Mouse (Mus musculus) midbrain, embryonic 16.5 days (tissue): ENCODE measurements around the gene Il6ra. TPM values are rescaled to one million over a fixed set of nuclear protein-coding genes. Genes with fewer than 3 reads are reported as not detected.
"Not testable (repeated sequence)": the region's sequence is repeated elsewhere in the genome, so short reads cannot be mapped to it uniquely, and the experiment has no call there.

Source experiments
- ATAC-seq: fragments of 200-750 bp; cut with Nextera tagmentation; 2 replicates; pipeline ENCODE4 v1.8.0; 2017; ENCODE audit warnings: moderate TSS enrichment
- H3K27ac ChIP-seq: fragments of 300-500 bp; sonication (generic); 2 replicates; pipeline ENCODE4 v1.5.1; 2014; ENCODE audit warnings: mild to moderate bottlenecking, low read length, mixed read lengths
- H3K27me3 ChIP-seq: fragments of 300-500 bp; sonication (generic); 2 replicates; pipeline ENCODE4 v1.6.1; 2014; ENCODE audit warnings: low read depth, low read length, mixed read lengths; ENCODE audit not compliant: control insufficient read depth, insufficient read depth
- H3K36me3 ChIP-seq: fragments of 300-500 bp; sonication (generic); 2 replicates; pipeline ENCODE4 v1.6.1; 2014; ENCODE audit warnings: mild to moderate bottlenecking, low read length, moderate library complexity, mixed read lengths; ENCODE audit not compliant: control insufficient read depth, insufficient read depth
- H3K4me1 ChIP-seq: fragments of 300-500 bp; sonication (generic); 2 replicates; pipeline ENCODE4 v1.6.1; 2014; ENCODE audit warnings: mild to moderate bottlenecking, low read length, mixed read lengths; ENCODE audit not compliant: control insufficient read depth, insufficient read depth
- H3K4me2 ChIP-seq: fragments of 300-500 bp; sonication (generic); 2 replicates; pipeline ENCODE4 v1.6.1; 2014; ENCODE audit warnings: mild to moderate bottlenecking, low read length, mixed read lengths
- H3K4me3 ChIP-seq: fragments of 300-500 bp; sonication (generic); 2 replicates; pipeline ENCODE4 v1.5.1; 2014; ENCODE audit warnings: low read depth, mild to moderate bottlenecking, low read length, moderate library complexity, mixed read lengths
- H3K9ac ChIP-seq: fragments of 300-500 bp; sonication (generic); 2 replicates; pipeline ENCODE4 v1.6.1; 2014; ENCODE audit warnings: low read depth, low read length, mixed read lengths
- H3K9me3 ChIP-seq: fragments of 300-500 bp; sonication (generic); replicated peaks from 2 replicates; pipeline ENCODE4 v1.6.1; 2014; ENCODE audit warnings: mild to moderate bottlenecking, low read length, mixed read lengths; ENCODE audit not compliant: control insufficient read depth, poor library complexity, severe bottlenecking
- WGBS: fragments of 180-500 bp; shearing (Covaris S2); extraction: QIAGEN DNeasy Blood & Tissue Kit; methylation state at CpG from one replicate; pipeline ENCODE4 v1.1.7; 2014; 5-methylcytosine and 5-hydroxymethylcytosine counted together
- polyA plus RNA-seq: library from polyadenylated mRNA; unstranded; fragments of >200 nt; fragmentation: Nextera tagmentation; extraction: Ambion mirVana; gene quantifications from 2 replicates; pipeline ENCODE4 v1.2.1, GENCODE M21; 2015

The Il6ra gene
- polyA plus RNA-seq, 1 experiment from 2014 or later: 0.75 TPM

DNA sequence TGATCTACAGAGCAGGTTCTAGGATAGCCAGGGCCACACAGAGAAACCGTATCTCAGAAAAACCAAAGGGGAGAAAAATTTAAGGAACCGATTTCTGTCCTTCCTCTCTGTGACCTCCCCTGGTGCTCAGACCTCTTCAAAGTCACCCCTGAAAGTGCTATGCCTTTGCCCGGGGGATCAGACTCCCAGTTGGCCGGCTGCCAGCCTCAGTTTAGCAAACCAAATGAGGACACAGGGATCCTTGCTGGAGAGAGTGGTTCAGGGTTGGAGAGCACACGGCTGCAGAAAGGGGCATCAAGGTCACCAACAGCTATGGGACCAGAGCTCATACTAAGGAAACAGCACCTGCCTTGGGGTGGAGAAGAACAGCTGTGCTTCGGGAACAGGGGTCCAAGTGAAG is 48.0 kb downstream of the Il6ra start:
- no peak overlapping the region for H3K4me3 ChIP-seq
- H3K27ac ChIP-seq: no peak overlapping the region
- H3K9ac ChIP-seq: no peak overlapping the region
- H3K27me3 ChIP-seq: no peaks in the 10 kb centered on the region
- no peak overlapping the region for H3K4me2 ChIP-seq
- 43% methylated on average over 6 of the region's 6 CpGs for WGBS
- ATAC-seq: no peak
- no peaks in the 10 kb centered on the region for H3K36me3 ChIP-seq
- H3K9me3 ChIP-seq: no peaks in the 10 kb centered on the region
- peaks cover 8% of the 10 kb centered on the region for H3K4me1 ChIP-seq

DNA sequence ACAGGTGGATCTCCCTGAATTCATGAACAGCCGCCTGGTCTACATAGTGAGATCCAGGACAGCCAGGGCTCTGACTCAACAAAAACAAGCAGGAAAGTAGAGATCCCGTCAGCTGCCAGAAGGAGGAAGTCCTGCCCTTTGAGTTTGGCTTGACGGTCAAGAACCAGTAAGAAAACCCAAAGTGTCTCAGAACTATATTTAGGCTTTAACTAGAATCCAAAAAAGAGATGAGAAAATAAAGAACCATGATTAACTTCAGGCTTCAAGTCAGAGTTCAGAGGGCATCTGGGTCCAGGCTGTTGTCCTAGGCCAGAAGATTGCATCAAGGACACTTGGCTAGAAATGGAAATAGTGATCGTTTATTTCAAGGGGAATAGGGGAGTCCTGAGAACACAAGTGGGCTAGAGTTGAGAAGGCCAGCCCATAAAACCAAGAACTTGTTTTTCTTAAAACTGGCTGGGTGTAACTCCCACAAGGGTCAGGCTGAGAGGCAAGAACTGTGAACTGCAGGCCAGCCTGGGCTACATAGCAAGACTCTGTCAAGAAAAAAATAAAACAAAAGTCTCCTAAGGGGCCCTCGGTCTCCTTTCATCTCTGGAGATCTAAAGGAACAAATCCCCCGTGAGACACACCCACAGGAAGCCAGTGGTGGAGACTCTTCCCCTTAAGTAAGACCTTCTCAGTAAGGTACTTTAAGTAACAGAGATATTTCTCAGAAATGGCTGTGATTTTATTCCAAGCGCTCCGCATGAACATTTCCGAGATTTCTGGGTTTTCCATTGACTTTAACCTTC is 49.1 kb downstream of the Il6ra start:
- H3K27me3 ChIP-seq: no peaks in the 10 kb centered on the region

DNA sequence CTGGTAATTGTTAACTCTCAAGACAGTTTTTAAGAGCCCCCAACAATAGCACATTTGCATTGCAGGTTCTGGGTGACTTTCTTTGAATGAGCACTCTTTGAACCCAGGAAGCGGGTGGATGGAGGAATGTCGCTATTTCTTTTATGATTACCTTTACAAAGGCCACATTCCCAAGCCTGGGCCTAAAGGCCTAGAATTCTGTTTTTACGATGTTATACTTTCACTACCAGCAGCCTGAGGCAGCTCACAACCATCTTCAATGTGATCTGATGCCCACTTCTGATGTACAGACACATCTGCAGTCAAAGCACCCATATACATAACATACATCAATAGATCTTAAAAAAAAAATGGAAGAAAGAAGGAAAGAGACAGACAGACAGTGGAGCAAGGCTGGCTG is 49.7 kb downstream of the Il6ra start:
- not testable (repeated sequence) for H3K27me3 ChIP-seq, H3K4me2 ChIP-seq, ATAC-seq, H3K4me3 ChIP-seq, H3K9ac ChIP-seq, H3K9me3 ChIP-seq, H3K4me1 ChIP-seq, H3K27ac ChIP-seq, H3K36me3 ChIP-seq
- 82% methylated on average over 3 of the region's 3 CpGs for WGBS

More for the DNA sequence above, 49.1 kb downstream of the Il6ra start:
- Histone ChIP-seq H3K4me3 (no peak overlapping the region), H3K9me3 (no peaks in the 10 kb centered on the region), H3K9ac (no peak overlapping the region), H3K27ac (no peak overlapping the region), H3K4me1 (peaks cover 8% of the 10 kb centered on the region), H3K4me2 (no peak overlapping the region), H3K36me3 (no peaks in the 10 kb centered on the region)
- no peak for ATAC-seq
- 82% methylated on average over 9 of the region's 9 CpGs for WGBS

DNA sequence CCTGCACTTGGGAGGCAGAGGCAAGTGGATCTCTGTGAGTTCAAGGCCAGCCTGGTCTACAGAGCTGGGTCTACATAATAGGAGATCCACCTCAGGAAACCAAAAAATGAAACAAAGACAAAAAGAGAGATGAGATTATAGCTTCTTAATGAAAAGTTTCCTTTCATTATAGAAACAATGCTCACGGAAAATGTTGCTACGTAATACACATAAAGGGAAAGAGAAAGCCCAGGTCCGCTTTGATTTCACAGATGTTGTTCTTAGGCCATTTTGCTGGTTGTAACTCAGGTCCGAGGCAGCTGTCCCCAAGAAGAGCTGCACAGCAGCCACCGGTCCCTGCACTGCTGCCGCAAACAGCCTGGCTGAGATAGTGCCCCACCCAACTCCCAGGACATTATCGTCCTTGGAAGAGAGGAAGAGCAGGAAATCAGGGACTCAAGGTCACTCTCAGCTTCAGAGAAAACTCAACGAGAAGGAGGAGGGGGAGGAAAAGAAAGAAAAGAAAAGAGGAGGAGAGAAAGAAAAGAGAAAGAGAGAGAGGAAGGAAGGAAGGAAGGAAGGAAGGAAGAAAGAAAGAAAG is 50.7 kb downstream of the Il6ra start:
- Histone ChIP-seq H3K4me3 (no peak overlapping the region), H3K9me3 (no peaks in the 10 kb centered on the region), H3K4me2 (no peak overlapping the region), H3K36me3 (no peaks in the 10 kb centered on the region), H3K4me1 (peaks cover 3% of the 10 kb centered on the region; the same call in 1 of the 2 replicates), H3K27ac (no peak overlapping the region), H3K9ac (no peak overlapping the region), H3K27me3 (no peaks in the 10 kb centered on the region)
- WGBS: 87% methylated on average over 8 of the region's 8 CpGs
- no peak for ATAC-seq

DNA sequence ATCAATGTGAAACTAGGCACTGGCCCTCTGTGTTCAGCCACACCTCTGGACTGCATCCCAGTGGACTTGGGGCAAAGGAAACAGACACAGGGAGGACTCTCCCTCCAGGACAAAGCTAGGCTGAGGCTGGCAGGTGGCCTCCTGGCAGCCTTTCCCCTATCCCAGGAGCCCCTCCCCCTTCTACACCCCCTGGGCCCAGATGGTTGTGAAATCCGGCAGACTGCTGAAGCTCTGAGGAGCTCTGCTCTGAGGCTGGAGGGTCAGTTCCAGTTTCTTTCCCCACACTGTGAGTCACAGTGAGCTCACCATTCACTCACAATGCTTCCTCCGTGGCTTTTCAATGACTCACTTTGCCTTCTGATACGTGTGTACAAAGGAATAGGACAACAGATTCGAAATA is 51.9 kb downstream of the Il6ra start:
- Histone ChIP-seq H3K9ac (peak overlapping the region; percentile 41), H3K36me3 (no peaks in the 10 kb centered on the region), H3K4me2 (no peak overlapping the region), H3K9me3 (no peaks in the 10 kb centered on the region), H3K4me1 (peaks cover 3% of the 10 kb centered on the region; the same call in 1 of the 2 replicates), H3K4me3 (no peak overlapping the region), H3K27ac (no peak overlapping the region), H3K27me3 (no peaks in the 10 kb centered on the region)
- WGBS: 14% methylated on average over 4 of the region's 4 CpGs
- ATAC-seq: no peak

DNA sequence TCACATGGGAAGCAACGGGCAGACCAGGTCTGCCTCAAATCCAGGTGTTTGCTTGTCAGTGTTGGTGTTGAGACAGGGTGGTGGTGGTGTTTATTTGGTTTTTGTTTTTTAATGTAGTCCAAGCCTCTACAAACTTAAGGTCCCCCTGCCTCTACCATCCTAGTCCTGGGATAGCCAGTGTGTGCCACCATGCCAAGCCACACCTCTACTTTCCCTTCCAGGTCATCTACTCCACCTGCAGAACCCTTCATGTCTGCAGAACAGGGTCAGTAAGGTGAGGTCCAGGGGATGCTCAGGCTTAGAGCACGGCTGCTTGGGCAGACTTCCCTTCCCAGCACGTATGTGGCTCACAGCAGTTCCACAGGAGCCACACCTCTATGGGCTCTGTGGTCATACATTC is 52.7 kb downstream of the Il6ra start:
- Histone ChIP-seq H3K9ac (no peak overlapping the region), H3K27ac (no peak overlapping the region), H3K4me3 (no peak overlapping the region), H3K9me3 (no peaks in the 10 kb centered on the region), H3K27me3 (no peaks in the 10 kb centered on the region), H3K36me3 (no peaks in the 10 kb centered on the region), H3K4me1 (peaks cover 3% of the 10 kb centered on the region; the same call in 1 of the 2 replicates), H3K4me2 (no peak overlapping the region)
- WGBS: 80% methylated on average over 3 of the region's 3 CpGs
- ATAC-seq: no peak

DNA sequence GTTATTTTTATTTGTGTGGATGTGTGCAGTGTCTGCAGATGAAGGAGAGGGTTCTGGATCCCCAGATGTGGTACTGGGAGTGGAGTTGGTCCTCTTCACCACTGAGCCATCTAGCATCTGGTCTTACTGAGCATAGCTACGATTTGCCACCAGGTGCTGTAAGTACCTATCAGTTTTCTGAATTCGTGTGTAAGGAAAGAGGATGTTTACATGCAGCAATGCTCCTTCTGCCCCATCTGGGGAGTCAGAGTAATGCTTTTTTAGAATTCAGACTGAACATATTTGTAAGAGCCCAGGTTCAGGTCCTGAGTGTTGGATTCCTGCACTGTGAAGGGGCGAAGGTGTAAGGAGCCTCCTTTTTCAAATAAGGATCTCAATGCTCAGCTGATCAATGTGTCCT is 53.1 kb downstream of the Il6ra start:
- H3K4me2 ChIP-seq: no peak overlapping the region
- H3K36me3 ChIP-seq: no peaks in the 10 kb centered on the region
- no peak overlapping the region for H3K9ac ChIP-seq
- no peaks in the 10 kb centered on the region for H3K27me3 ChIP-seq
- H3K9me3 ChIP-seq: no peaks in the 10 kb centered on the region
- no peak overlapping the region for H3K4me3 ChIP-seq
- H3K27ac ChIP-seq: no peak overlapping the region
- no peak for ATAC-seq
- WGBS: 76% methylated on average over 3 of the region's 3 CpGs
- peaks cover 3% of the 10 kb centered on the region; the same call in 1 of the 2 replicates for H3K4me1 ChIP-seq

DNA sequence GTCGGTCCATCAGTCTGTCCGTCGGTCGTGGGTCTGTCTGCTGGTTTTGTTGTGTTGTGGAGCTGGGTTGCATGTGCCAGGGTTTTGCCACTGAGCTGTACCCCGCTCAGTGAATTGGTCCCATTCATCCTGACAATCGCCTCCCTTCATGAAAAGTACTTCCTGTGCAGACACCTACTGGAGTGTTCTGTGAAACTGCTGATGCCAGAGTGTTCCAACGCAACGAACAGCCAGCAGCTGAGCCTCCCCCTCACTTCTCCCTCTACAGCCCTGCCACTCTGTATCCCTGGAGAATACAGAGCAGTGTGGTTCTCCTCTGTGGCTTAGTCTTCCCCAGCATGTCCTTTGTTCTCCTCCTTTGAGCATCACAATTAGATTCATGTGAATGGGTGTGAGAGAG is 54.1 kb downstream of the Il6ra start:
- no peak overlapping the region for H3K27ac ChIP-seq
- no peaks in the 10 kb centered on the region for H3K9me3 ChIP-seq
- H3K9ac ChIP-seq: no peak overlapping the region
- H3K4me3 ChIP-seq: no peak overlapping the region
- H3K36me3 ChIP-seq: no peaks in the 10 kb centered on the region
- WGBS: 65% methylated on average over 8 of the region's 8 CpGs
- no peaks in the 10 kb centered on the region for H3K27me3 ChIP-seq
- no peak overlapping the region for H3K4me2 ChIP-seq
- peaks cover 3% of the 10 kb centered on the region; the same call in 1 of the 2 replicates for H3K4me1 ChIP-seq
- peak; percentile 45; the same call in 1 of the 2 replicates for ATAC-seq

DNA sequence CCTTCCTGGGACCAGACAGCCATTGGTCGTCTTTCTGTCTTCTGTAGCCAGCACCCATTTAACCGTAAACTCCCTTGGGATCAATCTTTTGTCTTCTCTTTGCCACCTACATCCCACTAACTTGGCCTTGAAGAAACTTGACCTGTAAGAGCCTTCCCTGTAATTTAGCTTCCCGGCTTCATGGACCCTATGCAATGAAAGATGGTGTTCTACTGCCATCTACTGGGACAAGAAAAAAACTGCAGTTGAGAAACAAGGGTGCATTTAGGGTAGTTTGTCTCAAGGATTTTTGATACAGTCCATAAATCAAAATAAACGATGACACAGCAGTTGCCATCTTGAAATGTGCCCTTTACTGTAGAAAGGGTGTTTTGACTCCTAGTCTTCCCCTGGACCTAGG is 54.9 kb downstream of the Il6ra start:
- Histone ChIP-seq H3K36me3 (no peaks in the 10 kb centered on the region), H3K4me3 (no peak overlapping the region), H3K27me3 (no peaks in the 10 kb centered on the region), H3K27ac (no peak overlapping the region), H3K4me1 (peaks cover 3% of the 10 kb centered on the region; the same call in 1 of the 2 replicates), H3K9me3 (no peaks in the 10 kb centered on the region), H3K9ac (no peak overlapping the region), H3K4me2 (no peak overlapping the region)
- 16% methylated on average over 4 of the region's 4 CpGs for WGBS
- no peak for ATAC-seq
